Mouse (Mus musculus) C2C12 (cell line): ENCODE results near the gene Cdc20.

Experiments used
- CTCF ChIP-seq: IDR thresholded peaks from one replicate; pipeline ENCODE4 v1.5.1; 2011; ENCODE audit not compliant: control insufficient read depth, insufficient read depth, insufficient read length
- MYOG ChIP-seq: IDR thresholded peaks from one replicate; pipeline ENCODE4 v1.6.1; 2011; ENCODE audit not compliant: control insufficient read depth, insufficient read length; ENCODE audit errors: extremely low read depth

DNA sequence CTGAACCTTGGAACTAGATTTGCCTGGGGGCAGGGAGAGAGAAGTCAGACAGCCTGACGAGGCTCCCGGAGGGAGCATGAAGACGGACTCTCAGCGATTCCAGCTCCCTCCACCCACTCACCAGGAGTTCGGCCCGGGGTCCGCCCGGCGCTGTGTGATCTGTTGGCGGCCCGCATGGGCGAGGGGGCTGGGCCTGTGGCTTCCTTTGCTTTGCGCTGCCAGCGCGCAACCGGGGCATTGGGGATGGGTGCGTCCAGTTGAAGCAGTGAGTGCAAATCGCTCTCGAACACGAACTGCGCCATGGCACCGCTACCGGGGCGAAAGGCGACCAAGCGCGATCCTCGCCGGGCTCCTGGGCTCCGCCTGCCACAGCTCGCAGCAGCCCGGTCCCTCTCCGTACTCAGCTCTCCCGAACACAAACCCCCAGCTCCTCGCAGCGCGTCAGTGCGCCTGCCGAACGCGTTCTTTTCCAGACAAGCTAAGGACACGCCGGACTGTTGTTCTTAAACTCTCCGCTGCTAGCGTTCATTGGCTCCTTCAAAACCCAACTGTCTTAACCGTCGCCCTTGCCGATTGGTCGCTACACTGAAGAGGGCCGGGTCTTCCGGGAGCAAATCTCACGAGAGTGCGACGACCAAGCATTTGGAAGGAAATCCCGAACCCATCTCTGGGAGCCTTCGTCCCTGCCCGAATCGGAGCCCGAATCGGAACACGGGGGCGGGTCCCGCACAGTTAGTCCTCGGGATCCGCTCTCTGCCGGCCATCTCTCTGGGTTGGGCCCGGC lies at the start of gene Cdc20:
- no peak for TF ChIP-seq MYOG
- TF ChIP-seq CTCF = no peak
